Mouse (Mus musculus): ENCODE results near the gene Gfra4.

DNA sequence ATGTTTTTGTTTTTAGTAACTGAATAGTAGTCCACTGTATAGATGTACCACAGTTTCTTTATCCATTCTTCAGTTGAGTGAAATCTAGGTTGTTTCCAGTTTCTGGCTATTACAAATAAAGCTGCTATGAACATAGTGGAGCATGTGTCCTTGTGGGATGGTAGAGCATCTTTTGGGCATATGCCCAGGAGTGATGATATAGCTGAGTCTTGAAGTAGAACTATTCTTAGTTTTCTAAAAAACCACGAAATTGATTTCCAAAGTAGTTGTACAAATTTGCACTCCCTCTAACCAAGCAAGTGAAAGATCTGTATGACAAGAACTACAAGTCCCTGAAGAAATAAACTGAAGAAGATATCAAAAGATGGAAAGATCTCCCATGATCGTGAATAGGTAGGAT is 50.1 kb downstream of the Gfra4 start:
- TF ChIP-seq CTCF (IDR thresholded peaks at IDR 0.05) (no peak), EP300 (IDR thresholded peaks at IDR 0.05) (no peak)

Measured in lung, postnatal 0 days (tissue).